Mouse (Mus musculus) G1E (cell line): ENCODE measurements at regions not wholly inside any gene's neighbourhood (a gene's known extent, or its start where the extent isn't known, plus 50 kb on each side); places are given as distances from the start of the nearest gene placed in this dataset.

Experiments
- ATAC-seq: 2 replicates; pipeline ENCODE4 v1.8.0; 2016; ENCODE audit warnings: mild to moderate bottlenecking; ENCODE audit not compliant: insufficient number of reproducible peaks, poor library complexity, low FRiP score, severe bottlenecking; ENCODE audit errors: extremely low read depth
- DNase-seq: peaks from one replicate; pipeline ENCODE4 v3.0.0; 2012; ENCODE audit warnings: low spot score
- H3K27me3 ChIP-seq: 2 replicates; pipeline ENCODE4 v1.6.1; 2012; ENCODE audit warnings: mild to moderate bottlenecking, low read length, inconsistent platforms; ENCODE audit not compliant: insufficient read depth
- H3K36me3 ChIP-seq: replicated peaks from 2 replicates; pipeline ENCODE3; 2012; ENCODE audit warnings: mild to moderate bottlenecking, inconsistent platforms
- H3K4me1 ChIP-seq: 2 replicates; pipeline ENCODE4 v1.6.1; 2012; ENCODE audit warnings: low read depth, low read length, inconsistent platforms, mixed read lengths; ENCODE audit not compliant: insufficient read depth
- H3K4me3 ChIP-seq: 2 replicates; pipeline ENCODE4 v1.5.1; 2012; ENCODE audit warnings: low read depth, mild to moderate bottlenecking, inconsistent platforms, low read length, moderate library complexity, mixed read lengths
- H3K9me3 ChIP-seq: replicated peaks from 2 replicates; pipeline ENCODE4 v1.6.1; 2012; ENCODE audit warnings: inconsistent platforms
- CTCF ChIP-seq: IDR thresholded peaks from 2 replicates; pipeline ENCODE4 v1.5.1; 2012; ENCODE audit warnings: low read depth, low read length, inconsistent platforms, mixed read lengths
- GATA1 ChIP-seq: IDR thresholded peaks from 2 replicates; pipeline ENCODE4 v1.6.1; 2012; ENCODE audit warnings: borderline replicate concordance, low read length, inconsistent platforms, mixed read lengths
- GATA2 ChIP-seq: IDR thresholded peaks from 2 replicates; pipeline ENCODE4 v1.6.1; 2012; ENCODE audit warnings: low read depth, low read length, inconsistent platforms, borderline replicate concordance
- POLR2AphosphoS5 ChIP-seq: IDR thresholded peaks from 2 replicates; pipeline ENCODE4 v1.6.1; 2012; ENCODE audit warnings: low read depth, low read length, inconsistent platforms; ENCODE audit not compliant: insufficient replicate concordance
- TAL1 ChIP-seq: conservative IDR thresholded peaks from 2 replicates; pipeline ENCODE4 v1.6.1; 2012; ENCODE audit warnings: low read depth, low read length, inconsistent platforms, mixed read lengths

GRCm38 (mm10) chr1:76070831-76071321 lies 524.8 kb downstream of the Slc4a3 start:
- no peak overlapping the region for H3K4me3 ChIP-seq
- TF ChIP-seq GATA1 (no peak), POLR2AphosphoS5 (no peak), TAL1 (no peak), CTCF (no peak), GATA2 (no peak)
- no peaks in the 10 kb centered on the region for H3K36me3 ChIP-seq
- no peaks in the 10 kb centered on the region for H3K4me1 ChIP-seq
- DNase-seq (no peak), ATAC-seq (no peak)
- H3K9me3 ChIP-seq, result peaks cover 70% of the 10 kb centered on the region
- no peaks in the 10 kb centered on the region for H3K27me3 ChIP-seq

DNA sequence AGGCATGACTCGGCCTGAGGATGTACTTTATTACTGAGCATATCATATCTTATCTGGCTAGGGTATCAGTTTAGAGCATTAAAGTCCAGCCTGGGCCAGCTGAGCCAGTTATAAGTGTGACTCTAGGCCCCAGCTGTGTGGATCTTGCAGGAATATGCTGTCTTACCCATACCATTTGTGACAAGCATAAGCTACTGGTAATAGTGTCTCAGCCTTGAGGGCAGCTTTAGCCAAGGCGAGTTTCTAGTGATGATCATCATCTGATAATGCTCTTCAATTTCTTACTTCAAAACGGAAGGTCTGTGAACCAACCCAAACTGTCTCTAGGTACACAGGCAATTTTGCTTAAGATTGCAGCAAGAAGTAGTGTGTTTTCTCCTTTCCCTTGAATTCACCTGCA lies 529.1 kb downstream of the Slc4a3 start:
- Histone ChIP-seq H3K4me1 (no peaks in the 10 kb centered on the region), H3K4me3 (no peak overlapping the region), H3K27me3 (no peaks in the 10 kb centered on the region), H3K9me3 (peaks cover 40% of the 10 kb centered on the region), H3K36me3 (no peaks in the 10 kb centered on the region)
- TF ChIP-seq CTCF, result no peak
- no peak for TF ChIP-seq TAL1
- no peak for TF ChIP-seq GATA1
- no peak for TF ChIP-seq POLR2AphosphoS5
- no peak for TF ChIP-seq GATA2
- DNase-seq (no peak), ATAC-seq (no peak)

GRCm38 (mm10) chr1:76075685-76076455 lies 529.8 kb downstream of the Slc4a3 start:
- ATAC-seq, result no peak
- Histone ChIP-seq H3K4me1 (no peaks in the 10 kb centered on the region), H3K4me3 (no peak overlapping the region), H3K36me3 (no peaks in the 10 kb centered on the region), H3K9me3 (peaks cover 39% of the 10 kb centered on the region), H3K27me3 (no peaks in the 10 kb centered on the region)
- DNase-seq, result no peak
- TF ChIP-seq GATA2 (no peak), GATA1 (no peak), POLR2AphosphoS5 (no peak), CTCF (no peak), TAL1 (no peak)

DNA sequence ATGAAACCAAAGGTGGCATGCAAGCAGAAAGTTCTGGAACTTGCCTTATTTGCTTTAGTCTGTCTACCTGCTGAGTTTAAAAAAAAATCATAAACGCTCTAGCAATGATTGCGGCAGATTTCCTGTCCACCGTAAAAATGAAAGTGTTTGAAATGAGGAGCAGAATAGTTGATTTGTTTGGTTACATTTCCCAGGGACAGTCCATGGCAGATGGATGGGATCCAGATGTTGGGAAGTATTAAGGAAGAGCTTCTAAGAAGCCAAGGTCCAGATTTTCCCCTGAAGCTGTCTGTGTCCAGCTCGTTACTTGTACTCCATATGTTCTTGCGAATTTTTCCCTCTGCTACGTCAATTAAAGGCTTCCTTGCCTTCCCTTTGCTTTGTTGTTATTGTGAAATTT lies 534.2 kb downstream of the Slc4a3 start:
- ATAC-seq, result no peak
- DNase-seq, result no peak
- TF ChIP-seq CTCF, result no peak
- TF ChIP-seq TAL1, result no peak
- TF ChIP-seq GATA2, result no peak
- no peak for TF ChIP-seq POLR2AphosphoS5
- TF ChIP-seq GATA1, result no peak
- Histone ChIP-seq H3K36me3 (no peaks in the 10 kb centered on the region), H3K4me1 (no peaks in the 10 kb centered on the region), H3K4me3 (no peak overlapping the region), H3K9me3 (peaks cover 36% of the 10 kb centered on the region), H3K27me3 (no peaks in the 10 kb centered on the region)

DNA sequence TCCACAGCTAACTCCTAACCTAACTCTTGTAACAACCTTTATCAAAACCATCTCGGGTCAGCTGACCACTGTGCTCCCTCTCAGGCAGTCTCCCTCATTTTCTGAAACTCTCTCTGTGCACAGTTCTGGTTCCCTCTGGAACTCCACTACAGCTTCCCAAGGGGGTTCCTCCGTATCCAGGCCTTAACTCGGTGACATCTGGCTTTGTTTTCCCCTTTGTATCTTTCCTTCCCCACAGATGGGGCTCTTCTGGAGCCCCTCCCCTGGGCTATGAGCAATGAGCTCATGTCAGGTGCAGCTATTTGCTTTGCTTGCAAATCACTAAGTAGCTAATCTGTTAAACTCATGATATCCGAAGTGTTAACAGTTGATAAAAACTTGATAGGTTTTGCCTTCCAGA lies 535.6 kb downstream of the Slc4a3 start:
- Histone ChIP-seq H3K9me3 (peaks cover 37% of the 10 kb centered on the region), H3K4me3 (no peak overlapping the region), H3K27me3 (no peaks in the 10 kb centered on the region), H3K36me3 (no peaks in the 10 kb centered on the region), H3K4me1 (no peaks in the 10 kb centered on the region)
- TF ChIP-seq TAL1, result no peak
- TF ChIP-seq GATA1, result no peak
- no peak for TF ChIP-seq CTCF
- no peak for TF ChIP-seq GATA2
- TF ChIP-seq POLR2AphosphoS5, result no peak
- ATAC-seq (no peak), DNase-seq (no peak)

- Histone ChIP-seq H3K4me1 (no peaks in the 10 kb centered on the region), H3K9me3 (peaks cover 40% of the 10 kb centered on the region), H3K36me3 (no peaks in the 10 kb centered on the region), H3K27me3 (no peaks in the 10 kb centered on the region), H3K4me3 (no peak overlapping the region)
- no peak for ATAC-seq
- no peak for DNase-seq
- no peak for TF ChIP-seq TAL1
- TF ChIP-seq GATA2, result no peak
- TF ChIP-seq CTCF, result no peak
- TF ChIP-seq GATA1, result no peak
- TF ChIP-seq POLR2AphosphoS5, result no peak
Observed at GRCm38 (mm10) chr1:76083273-76084036, 537.4 kb downstream of the Slc4a3 start.
